Mouse (Mus musculus): Measurements from ENCODE around the gene Nkx2-5.

Nkx2-5 gene

DNA sequence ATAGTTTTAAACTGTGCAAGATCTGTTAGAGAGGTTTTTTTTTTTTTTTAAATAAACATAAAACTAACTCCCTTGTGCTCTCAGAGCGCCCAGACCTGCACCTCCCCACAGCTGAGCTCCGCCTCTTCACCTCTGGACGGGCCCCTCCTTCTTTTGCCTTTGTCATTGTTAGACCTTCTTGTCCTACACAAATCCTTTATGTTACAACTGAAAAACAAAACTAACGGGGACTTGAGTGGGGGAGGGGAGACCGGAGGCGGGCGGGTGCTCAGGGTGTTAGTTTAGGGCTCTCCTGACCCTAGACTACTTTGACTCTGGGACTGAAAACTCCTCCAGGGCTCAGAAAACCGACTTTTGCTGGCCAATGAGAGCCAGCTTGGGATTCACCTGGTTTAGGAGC lies 8.9 kb downstream of the Nkx2-5 start:
- Histone ChIP-seq H3K27me3 (ENCODE audit: control insufficient read depth, insufficient read depth, low read length, poor library complexity, severe bottlenecking) (no peaks in the 10 kb centered on the region; the same call in 1 of the 2 replicates), H3K36me3 (ENCODE audit: control insufficient read depth, insufficient read depth, low read length, poor library complexity, severe bottlenecking) (no peaks in the 10 kb centered on the region)
- DNase-seq (ENCODE audit: low read depth, low spot score): no peak

DNA sequence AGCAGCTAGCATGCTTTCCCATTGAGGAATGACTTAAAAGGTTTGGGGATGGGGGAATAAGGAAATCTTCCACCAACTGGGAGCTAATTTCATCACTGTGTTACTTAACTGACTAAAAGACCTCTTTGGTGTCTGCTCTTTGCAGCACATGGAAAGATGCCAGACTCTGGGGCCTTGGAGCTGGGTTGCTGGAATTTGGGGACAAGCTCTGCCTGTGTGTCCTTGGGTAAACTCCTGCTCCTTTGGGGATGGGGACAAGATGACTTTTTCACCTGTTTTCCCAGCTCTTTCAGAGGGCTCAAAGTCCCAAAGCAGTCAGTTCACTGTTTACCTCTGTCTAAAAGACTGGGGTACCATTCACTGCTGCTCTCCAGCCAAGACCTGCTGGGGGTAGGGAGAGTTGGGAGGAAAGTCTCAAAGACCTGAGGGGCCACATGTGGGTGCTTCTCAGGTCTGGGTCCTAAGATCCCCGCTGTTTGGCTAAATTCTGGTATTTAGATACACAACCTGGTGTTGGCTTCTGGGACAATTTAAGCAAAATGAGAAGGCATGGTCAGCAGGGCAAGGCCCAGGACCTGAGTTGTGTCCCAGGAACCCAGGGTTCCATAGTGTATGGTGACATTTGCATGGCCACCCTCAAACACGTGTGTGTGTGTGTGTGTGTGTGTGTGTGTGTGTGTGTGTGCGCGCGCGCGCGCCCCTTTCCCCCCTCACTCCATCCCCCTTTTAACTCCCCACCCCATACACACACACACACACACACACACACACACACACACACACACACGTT lies 9.6 kb downstream of the Nkx2-5 start:
- DNase-seq (ENCODE audit: low read depth, low spot score): no peak
- H3K36me3 ChIP-seq (ENCODE audit: control insufficient read depth, insufficient read depth, low read length, poor library complexity, severe bottlenecking): no peaks in the 10 kb centered on the region
- H3K27me3 ChIP-seq (ENCODE audit: control insufficient read depth, insufficient read depth, low read length, poor library complexity, severe bottlenecking): no peaks in the 10 kb centered on the region; the same call in 1 of the 2 replicates

DNA sequence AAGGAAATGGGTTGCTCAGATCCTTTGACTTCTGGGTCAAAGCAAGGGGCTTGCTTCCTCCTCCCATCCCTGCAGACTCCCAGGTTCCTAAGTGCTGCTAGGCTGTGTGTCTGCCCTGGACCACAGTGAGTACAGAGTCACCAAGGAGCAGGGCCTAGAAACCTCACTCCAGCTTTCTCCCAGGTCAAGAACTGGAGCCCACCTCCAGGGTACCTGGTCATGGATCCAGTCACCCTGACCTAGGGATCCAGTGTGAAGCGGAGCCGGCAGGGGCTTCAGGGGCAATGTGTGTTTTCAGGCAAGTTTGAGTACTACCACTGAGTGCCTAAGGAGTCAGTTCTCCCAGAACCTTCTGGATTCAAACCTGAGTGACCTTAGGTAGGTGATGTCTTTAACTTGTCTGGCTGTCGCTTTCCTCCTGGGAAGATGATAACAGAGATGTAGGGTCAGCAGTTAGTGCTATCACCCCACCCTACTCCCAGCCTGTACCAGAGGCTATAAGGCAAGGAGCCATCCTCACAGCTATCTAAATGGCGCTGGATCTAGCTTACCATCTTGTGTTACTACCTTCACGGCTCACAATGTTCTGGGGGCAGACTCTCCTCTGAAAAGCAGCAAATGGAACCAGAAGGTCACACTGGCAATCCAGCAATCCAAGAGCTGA lies 10.4 kb downstream of the Nkx2-5 start:
- H3K27me3 ChIP-seq (ENCODE audit: control insufficient read depth, insufficient read depth, low read length, poor library complexity, severe bottlenecking): no peaks in the 10 kb centered on the region; the same call in 1 of the 2 replicates
- H3K36me3 ChIP-seq (ENCODE audit: control insufficient read depth, insufficient read depth, low read length, poor library complexity, severe bottlenecking): no peaks in the 10 kb centered on the region
- DNase-seq (ENCODE audit: low read depth, low spot score): no peak

DNA sequence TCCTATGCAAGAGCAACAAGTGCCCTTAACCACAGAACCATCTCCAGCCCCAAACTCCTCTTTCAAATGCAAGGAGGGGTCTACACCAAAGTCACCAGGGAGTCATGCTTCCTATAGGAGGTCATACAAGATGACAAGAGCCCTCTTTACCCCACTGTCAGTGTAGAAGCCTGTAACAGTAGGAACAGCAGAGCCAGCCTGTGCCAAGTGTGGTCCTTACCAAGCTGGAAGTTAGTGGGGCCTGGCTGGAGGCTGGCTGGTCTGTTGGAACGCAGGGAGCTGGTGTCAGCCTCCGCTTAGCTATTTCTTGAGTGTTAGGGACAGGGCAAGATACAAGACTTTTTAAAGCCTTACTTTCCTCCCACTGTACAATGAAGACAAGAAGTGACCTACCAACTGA lies 11.0 kb downstream of the Nkx2-5 start:
- H3K27me3 ChIP-seq (ENCODE audit: control insufficient read depth, insufficient read depth, low read length, poor library complexity, severe bottlenecking): no peaks in the 10 kb centered on the region; the same call in 1 of the 2 replicates
- no peak for DNase-seq (ENCODE audit: low read depth, low spot score)
- H3K36me3 ChIP-seq (ENCODE audit: control insufficient read depth, insufficient read depth, low read length, poor library complexity, severe bottlenecking): no peaks in the 10 kb centered on the region

DNA sequence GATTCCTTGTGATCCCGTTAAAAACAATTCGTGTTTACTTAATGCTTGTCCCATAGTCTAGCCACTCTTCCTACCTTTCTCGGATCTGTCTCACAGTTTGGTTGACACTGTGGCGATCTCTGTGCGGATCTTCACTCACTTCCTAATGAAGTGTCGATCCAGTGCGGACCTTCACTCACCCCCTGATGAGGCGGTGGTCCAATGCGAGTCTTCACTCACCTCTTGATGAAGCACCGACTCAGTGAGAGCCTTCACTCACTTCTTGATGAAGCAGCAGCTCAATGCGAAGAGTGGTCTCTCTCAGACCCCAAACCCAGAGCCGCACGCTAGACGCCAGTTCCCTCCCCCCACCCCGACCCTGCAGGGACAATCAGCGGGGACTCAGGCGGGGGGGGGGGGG lies 18.7 kb downstream of the Nkx2-5 start:
- DNase-seq (ENCODE audit: low read depth, low spot score): no peak
- peaks cover 2% of the 10 kb centered on the region; the same call in 1 of the 2 replicates for H3K27me3 ChIP-seq (ENCODE audit: control insufficient read depth, insufficient read depth, low read length, poor library complexity, severe bottlenecking)
- no peaks in the 10 kb centered on the region for H3K36me3 ChIP-seq (ENCODE audit: control insufficient read depth, insufficient read depth, low read length, poor library complexity, severe bottlenecking)

DNA sequence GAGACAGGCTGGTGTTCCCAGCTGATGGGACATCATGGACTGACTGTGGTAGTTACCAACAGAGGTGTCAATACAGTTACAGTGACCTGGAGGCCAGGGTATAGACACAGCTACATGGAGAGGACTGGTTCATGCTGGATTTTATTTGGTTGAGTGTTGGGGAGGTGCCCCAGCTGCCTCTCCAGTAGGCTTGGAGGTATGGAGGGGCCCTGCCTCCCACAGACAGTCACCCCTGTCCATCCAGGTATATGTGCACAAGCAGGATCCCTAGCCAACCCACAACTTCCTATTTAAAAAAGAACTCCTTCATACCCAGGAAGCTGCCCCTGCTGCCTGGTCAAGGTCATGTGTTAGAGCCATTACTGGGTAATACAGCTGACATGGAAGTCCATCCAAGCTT lies 27.0 kb downstream of the Nkx2-5 start:
- no peaks in the 10 kb centered on the region for H3K36me3 ChIP-seq (ENCODE audit: control insufficient read depth, insufficient read depth, low read length, poor library complexity, severe bottlenecking)
- no peak for DNase-seq (ENCODE audit: low read depth, low spot score)
- H3K27me3 ChIP-seq (ENCODE audit: control insufficient read depth, insufficient read depth, low read length, poor library complexity, severe bottlenecking): no peaks in the 10 kb centered on the region

DNA sequence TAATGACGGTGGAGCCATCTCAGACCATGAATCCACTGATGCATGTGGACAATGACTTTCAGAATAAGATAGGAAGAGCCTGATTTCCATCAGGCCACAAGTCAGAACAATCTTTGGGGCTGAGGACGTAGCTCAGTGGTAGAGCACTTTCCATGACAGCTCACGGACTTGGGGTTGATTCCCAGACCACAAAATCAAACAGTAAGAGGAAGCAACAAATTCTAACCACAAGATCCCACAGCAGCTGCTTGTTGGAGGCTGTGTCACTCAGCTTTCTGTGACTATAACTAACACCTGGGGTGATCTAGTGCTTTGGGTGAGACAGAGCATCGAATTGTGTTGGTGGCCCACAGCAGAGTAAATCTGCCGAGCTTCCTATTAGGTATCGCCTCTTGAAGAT lies 28.0 kb downstream of the Nkx2-5 start:
- Histone ChIP-seq H3K36me3 (ENCODE audit: control insufficient read depth, insufficient read depth, low read length, poor library complexity, severe bottlenecking) (no peaks in the 10 kb centered on the region), H3K27me3 (ENCODE audit: control insufficient read depth, insufficient read depth, low read length, poor library complexity, severe bottlenecking) (no peaks in the 10 kb centered on the region)
- no peak for DNase-seq (ENCODE audit: low read depth, low spot score)

DNA sequence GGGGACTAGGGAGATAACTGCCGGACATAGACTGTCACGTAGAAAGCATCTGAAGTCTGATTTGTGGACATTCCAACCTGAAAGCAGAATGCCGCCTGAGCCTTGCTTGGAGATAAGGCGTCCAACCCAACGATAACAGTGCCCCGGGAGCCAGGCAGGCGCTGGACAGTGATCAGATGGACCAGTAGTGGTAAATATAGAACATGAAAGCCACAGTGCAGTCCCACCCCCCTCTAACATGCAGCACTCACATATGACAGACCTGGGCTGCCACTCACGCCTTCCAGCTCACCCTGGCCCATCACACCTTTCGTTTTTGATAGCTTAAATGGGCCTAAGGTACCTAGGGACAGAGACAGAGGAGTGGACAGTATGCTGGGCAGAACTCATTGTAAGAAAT lies 31.3 kb downstream of the Nkx2-5 start:
- Histone ChIP-seq H3K36me3 (ENCODE audit: control insufficient read depth, insufficient read depth, low read length, poor library complexity, severe bottlenecking) (no peaks in the 10 kb centered on the region), H3K27me3 (ENCODE audit: control insufficient read depth, insufficient read depth, low read length, poor library complexity, severe bottlenecking) (no peaks in the 10 kb centered on the region)
- no peak for DNase-seq (ENCODE audit: low read depth, low spot score)

DNA sequence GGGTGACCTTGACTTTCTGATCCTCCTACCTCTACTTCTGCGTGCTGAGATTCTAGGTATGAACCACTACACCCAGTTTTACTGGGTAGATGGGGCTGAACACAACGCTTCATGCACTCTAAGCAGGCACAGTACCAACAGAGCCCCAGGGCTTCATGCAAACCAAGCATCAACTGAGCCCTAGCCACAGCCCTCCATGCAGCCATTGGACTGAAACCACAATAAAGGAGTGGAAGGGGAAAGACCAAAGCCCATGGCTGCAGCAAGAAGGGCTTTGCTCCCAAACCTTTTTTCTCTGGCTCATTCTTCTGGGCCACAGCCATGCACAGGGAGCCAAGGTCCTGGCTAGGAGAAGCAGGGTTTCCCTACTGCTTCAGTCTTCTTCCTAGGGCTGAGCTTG lies 32.2 kb downstream of the Nkx2-5 start:
- Histone ChIP-seq H3K36me3 (ENCODE audit: control insufficient read depth, insufficient read depth, low read length, poor library complexity, severe bottlenecking) (no peaks in the 10 kb centered on the region), H3K27me3 (ENCODE audit: control insufficient read depth, insufficient read depth, low read length, poor library complexity, severe bottlenecking) (no peaks in the 10 kb centered on the region)
- no peak for DNase-seq (ENCODE audit: low read depth, low spot score)

DNA sequence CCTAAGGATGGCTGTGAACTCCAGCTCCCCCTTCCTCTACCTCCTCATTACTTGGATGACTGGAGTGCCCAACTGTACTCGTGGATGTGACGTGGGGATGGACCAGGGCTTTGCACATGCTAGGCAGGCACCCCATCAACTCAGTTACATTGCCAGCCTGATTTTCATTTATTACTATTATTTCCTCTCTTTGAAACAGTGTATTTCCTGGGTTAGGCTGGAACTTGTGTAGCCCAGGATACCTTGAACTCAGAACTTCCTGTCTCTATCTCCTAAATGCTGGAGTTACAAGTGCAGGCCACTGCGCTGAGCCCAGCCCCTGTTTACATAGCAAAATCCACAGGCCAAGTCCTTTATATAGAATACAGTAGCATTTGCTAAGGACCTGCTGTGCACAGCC lies 41.9 kb downstream of the Nkx2-5 start:
- H3K36me3 ChIP-seq (ENCODE audit: control insufficient read depth, insufficient read depth, low read length, poor library complexity, severe bottlenecking): no peaks in the 10 kb centered on the region
- no peaks in the 10 kb centered on the region for H3K27me3 ChIP-seq (ENCODE audit: control insufficient read depth, insufficient read depth, low read length, poor library complexity, severe bottlenecking)
- DNase-seq (ENCODE audit: low read depth, low spot score): no peak

DNA sequence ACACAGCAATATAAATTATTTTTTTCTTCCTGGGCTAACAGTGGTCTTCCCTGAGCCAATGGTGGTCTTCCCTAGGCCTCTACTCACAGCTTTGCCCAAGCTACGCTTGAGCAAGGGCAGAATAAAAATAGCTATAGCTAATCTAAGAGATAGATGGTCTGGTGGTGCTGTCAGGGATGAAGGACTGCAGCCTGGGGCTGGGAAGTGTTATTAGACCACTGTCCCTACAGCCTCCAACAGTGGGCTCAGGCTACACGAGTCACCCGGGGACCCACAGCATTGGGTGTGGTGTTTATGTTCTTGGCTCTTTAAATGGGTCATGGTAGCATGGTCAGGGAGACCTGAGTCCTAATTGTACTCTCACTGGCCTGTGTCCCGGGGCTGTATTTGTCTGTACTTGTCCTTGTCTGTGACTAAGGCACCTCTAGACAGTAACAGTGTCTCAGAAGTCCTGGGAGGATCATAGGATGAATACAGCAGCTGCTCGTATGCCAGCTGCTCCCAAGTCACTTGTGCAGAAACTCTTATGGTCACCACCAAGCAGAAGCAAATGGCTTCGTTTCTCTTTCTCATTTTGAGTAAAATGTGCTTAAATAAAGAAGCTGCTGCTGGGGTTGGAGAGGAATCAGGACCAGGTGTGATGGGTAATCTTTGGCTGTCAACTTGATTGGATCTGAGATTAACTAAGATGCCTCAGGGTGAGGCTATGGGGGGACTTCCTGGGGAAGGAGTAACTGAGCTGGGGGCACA lies 47.3 kb downstream of the Nkx2-5 start:
- Histone ChIP-seq H3K36me3 (ENCODE audit: control insufficient read depth, insufficient read depth, low read length, poor library complexity, severe bottlenecking) (no peaks in the 10 kb centered on the region), H3K27me3 (ENCODE audit: control insufficient read depth, insufficient read depth, low read length, poor library complexity, severe bottlenecking) (no peaks in the 10 kb centered on the region)
- no peak for DNase-seq (ENCODE audit: low read depth, low spot score)

DNA sequence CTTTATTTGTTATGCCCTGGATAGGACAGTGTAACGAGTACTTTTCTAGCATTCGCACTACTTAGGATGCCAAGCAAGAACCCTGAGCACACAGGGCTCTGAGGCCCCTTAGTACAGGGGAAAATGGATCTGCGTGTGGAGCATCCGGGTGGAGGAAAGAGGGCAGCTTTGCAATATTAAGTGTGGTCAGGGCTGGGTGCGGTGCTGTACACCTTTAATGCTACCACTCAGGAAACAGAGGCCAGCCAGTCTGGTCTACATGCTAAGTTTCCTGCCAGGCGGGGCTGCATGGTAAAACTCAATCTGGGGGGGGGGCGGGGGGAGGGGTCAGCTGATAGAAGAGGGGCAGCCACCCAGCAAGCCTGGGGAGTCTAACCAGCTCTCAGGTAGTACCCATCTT lies 49.4 kb downstream of the Nkx2-5 start:
- no peak for DNase-seq (ENCODE audit: low read depth, low spot score)
- peaks cover 3% of the 10 kb centered on the region; the same call in 1 of the 2 replicates for H3K36me3 ChIP-seq (ENCODE audit: control insufficient read depth, insufficient read depth, low read length, poor library complexity, severe bottlenecking)
- H3K27me3 ChIP-seq (ENCODE audit: control insufficient read depth, insufficient read depth, low read length, poor library complexity, severe bottlenecking): no peaks in the 10 kb centered on the region

DNA sequence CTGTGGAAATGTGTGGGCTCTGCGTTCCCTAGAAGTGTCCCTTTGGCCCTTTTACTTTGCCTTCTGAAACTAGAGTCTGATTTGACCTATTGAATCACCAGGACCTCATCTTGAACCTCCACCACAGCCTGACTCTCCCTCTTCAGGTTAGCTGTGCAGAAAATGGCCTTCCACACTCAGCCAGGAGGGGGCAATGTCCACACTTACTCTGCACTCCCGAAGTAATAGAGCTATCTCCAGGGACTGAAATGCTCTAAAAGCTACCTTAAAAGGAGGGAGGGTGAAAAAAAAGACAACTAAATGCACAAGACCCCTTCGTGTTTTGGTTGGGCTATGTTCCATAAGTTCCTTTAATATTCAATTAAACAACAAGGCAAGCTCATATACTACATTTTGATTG lies 50.1 kb downstream of the Nkx2-5 start:
- Histone ChIP-seq H3K27me3 (ENCODE audit: control insufficient read depth, insufficient read depth, low read length, poor library complexity, severe bottlenecking) (no peaks in the 10 kb centered on the region), H3K36me3 (ENCODE audit: control insufficient read depth, insufficient read depth, low read length, poor library complexity, severe bottlenecking) (peaks cover 3% of the 10 kb centered on the region; the same call in 1 of the 2 replicates)
- DNase-seq (ENCODE audit: low read depth, low spot score): peak; percentile 79

DNA sequence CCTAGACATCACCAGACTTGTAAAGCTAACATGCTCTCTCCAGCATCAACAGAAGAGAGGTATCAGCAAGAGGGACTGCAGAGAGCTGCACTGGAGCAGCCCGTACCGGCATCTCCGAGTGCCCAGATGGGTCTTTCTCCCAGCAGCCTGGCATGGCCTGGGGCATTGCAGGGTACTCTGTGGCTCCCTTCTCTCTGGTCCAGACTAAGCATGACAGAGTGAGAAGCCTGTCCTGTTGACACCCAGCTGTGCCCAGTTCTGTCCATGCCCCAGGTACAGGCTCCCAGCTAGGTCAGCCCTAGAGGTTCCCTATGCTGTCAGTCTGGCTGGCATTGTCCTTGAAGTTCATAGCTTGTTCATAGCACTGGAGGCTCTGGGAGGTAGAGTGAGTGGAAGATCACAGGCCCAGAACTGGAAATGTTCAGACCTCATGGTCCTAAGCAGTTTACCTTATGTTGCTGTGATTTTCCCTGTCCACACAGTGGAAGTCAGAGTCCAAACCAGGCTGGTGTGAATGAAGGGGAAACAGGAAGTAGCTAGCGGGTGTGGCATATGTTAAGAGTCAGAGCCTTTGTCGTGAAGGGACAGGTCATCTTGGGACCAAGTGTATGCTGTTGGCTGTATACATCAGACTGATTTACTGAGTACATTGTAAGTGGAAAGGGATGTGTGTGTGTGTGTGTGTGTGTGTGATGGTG lies 51.6 kb downstream of the Nkx2-5 start:
- Histone ChIP-seq H3K27me3 (ENCODE audit: control insufficient read depth, insufficient read depth, low read length, poor library complexity, severe bottlenecking) (no peaks in the 10 kb centered on the region), H3K36me3 (ENCODE audit: control insufficient read depth, insufficient read depth, low read length, poor library complexity, severe bottlenecking) (peaks cover 3% of the 10 kb centered on the region; the same call in 1 of the 2 replicates)
- peak; percentile 33 for DNase-seq (ENCODE audit: low read depth, low spot score)

All from splenic B cell, adult 2 months (primary cell).